Mouse (Mus musculus) liver, postnatal 0 days (tissue): Measurements from ENCODE around the gene Cib1.

Experiments used
- CTCF ChIP-seq: sonication (generic); IDR thresholded peaks from 2 replicates; pipeline ENCODE4 v1.5.1; 2016; ENCODE audit warnings: antibody characterized with exemption, low read depth
- EP300 ChIP-seq: IDR thresholded peaks from 2 replicates; pipeline ENCODE4 v1.6.1; 2016; ENCODE audit warnings: antibody characterized with exemption, low read depth, mild to moderate bottlenecking

GRCm38 (mm10) chr7:80184551-80184950, 48.1 kb downstream of the Cib1 start:
- no peak for TF ChIP-seq EP300
- TF ChIP-seq CTCF: no peak
